Mouse (Mus musculus) hindbrain, embryonic 15.5 days (tissue): ENCODE measurements at regions not wholly inside any gene's neighbourhood (a gene's known extent, or its start where the extent isn't known, plus 50 kb on each side); places are given as distances from the start of the nearest gene placed in this dataset.

Experiments
- ATAC-seq: fragments of 200-750 bp; cut with Nextera tagmentation; 2 replicates; pipeline ENCODE4 v1.8.0; 2017; ENCODE audit warnings: low read depth, moderate number of reproducible peaks, moderate TSS enrichment; ENCODE audit not compliant: low FRiP score
- H3K27ac ChIP-seq: fragments of 300-500 bp; sonication (generic); replicated peaks from 2 replicates; pipeline ENCODE4 v1.5.1; 2015; ENCODE audit warnings: mild to moderate bottlenecking, inconsistent platforms
- H3K27me3 ChIP-seq: fragments of 300-500 bp; sonication (generic); 2 replicates; pipeline ENCODE4 v1.6.1; 2015; ENCODE audit warnings: control low read depth, inconsistent platforms
- H3K36me3 ChIP-seq: fragments of 300-500 bp; sonication (generic); 2 replicates; pipeline ENCODE4 v1.6.1; 2015; ENCODE audit warnings: control low read depth, inconsistent platforms
- H3K4me1 ChIP-seq: fragments of 300-500 bp; sonication (generic); replicated peaks from 2 replicates; pipeline ENCODE4 v1.6.1; 2015; ENCODE audit warnings: control low read depth, inconsistent platforms
- H3K4me2 ChIP-seq: fragments of 300-500 bp; sonication (generic); 2 replicates; pipeline ENCODE4 v1.6.1; 2015; ENCODE audit warnings: moderate library complexity, mild to moderate bottlenecking, inconsistent platforms
- H3K4me3 ChIP-seq: fragments of 300-500 bp; sonication (generic); 2 replicates; pipeline ENCODE4 v1.5.1; 2015; ENCODE audit warnings: mild to moderate bottlenecking, inconsistent platforms
- H3K9ac ChIP-seq: fragments of 300-500 bp; sonication (generic); 2 replicates; pipeline ENCODE4 v1.6.1; 2015; ENCODE audit warnings: inconsistent platforms
- H3K9me3 ChIP-seq: fragments of 300-500 bp; sonication (generic); 2 replicates; pipeline ENCODE4 v1.6.1; 2016; ENCODE audit warnings: control low read depth, inconsistent platforms
- WGBS: fragments of 180-500 bp; shearing (Covaris S2); methylation state at CpG from one replicate; pipeline ENCODE4 v1.1.7; 2015; 5-methylcytosine and 5-hydroxymethylcytosine counted together

DNA sequence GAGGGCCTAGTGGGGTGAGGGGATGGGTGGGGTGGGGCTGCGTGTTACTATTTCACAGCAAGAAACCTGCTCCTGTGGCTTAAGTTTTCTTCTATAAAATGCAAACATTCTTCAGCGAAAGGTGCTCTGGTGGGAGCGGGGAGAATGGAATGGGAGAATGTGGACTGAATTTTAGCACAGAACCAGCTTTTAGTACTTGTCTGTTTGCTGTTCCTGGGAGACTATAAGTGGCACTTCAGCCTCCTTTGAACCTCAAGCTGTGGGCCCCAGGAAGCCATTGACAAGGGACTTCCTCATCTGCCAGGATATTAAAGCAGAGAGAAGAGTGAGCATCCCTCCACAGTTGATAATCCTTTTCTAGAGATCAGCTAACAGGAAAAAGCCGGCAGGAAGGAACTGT is 580.2 kb downstream of the Zfp706 start:
- Histone ChIP-seq H3K9ac (no peak overlapping the region), H3K4me2 (no peak overlapping the region), H3K4me3 (no peak overlapping the region), H3K27me3 (no peaks in the 10 kb centered on the region), H3K27ac (no peak overlapping the region), H3K36me3 (no peaks in the 10 kb centered on the region), H3K4me1 (no peaks in the 10 kb centered on the region), H3K9me3 (no peaks in the 10 kb centered on the region)
- 65% methylated on average over 4 of the region's 4 CpGs for WGBS
- ATAC-seq, result no peak

DNA sequence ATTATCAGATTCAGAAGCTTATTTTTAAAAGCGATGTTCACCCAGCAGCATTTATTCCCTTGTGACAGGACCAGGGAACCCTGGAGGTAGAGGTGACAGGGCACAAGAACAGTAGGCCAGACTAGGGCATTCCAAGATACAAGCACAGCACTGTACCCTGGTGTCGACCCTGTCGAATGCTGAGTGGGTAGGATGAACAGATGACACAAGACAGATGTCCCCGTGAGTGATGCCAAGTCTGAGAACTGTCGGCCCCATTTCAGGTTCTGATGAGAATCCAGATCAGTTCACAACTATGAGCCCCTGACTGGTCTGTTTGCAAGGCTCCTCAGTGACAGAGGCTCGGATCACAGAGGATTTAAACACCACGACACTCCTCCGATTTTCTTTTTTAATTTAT is 581.7 kb downstream of the Zfp706 start:
- Histone ChIP-seq H3K9me3 (no peaks in the 10 kb centered on the region), H3K4me2 (no peak overlapping the region), H3K27ac (no peak overlapping the region), H3K36me3 (no peaks in the 10 kb centered on the region), H3K27me3 (no peaks in the 10 kb centered on the region), H3K9ac (no peak overlapping the region), H3K4me3 (no peak overlapping the region), H3K4me1 (no peaks in the 10 kb centered on the region)
- WGBS, result 79% methylated on average over 8 of the region's 8 CpGs
- no peak for ATAC-seq

DNA sequence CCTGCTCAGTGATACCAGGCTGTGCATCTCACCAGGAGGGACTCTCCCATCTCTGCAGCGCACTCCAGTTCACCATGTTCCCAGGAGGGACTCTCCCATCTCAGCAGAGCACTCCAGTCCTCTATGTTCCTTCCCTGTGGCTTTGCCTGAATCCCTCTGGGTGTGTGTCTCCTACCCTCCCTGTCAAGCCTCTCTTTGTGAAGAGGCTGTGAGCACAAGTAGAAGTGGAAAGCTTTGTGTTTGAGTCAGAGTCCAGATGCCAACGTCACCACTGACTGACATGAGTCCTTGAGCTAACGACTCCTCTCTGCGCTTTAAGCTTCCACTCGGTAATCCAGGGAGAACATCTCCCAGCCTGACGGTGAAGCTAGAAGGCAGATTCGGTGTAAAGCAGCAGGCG is 583.5 kb downstream of the Zfp706 start:
- no peaks in the 10 kb centered on the region for H3K27me3 ChIP-seq
- ATAC-seq, result no peak
- no peak overlapping the region for H3K4me3 ChIP-seq
- 89% methylated on average over 8 of the region's 8 CpGs for WGBS
- H3K4me2 ChIP-seq, result no peak overlapping the region
- H3K4me1 ChIP-seq, result no peaks in the 10 kb centered on the region
- H3K27ac ChIP-seq, result no peak overlapping the region
- H3K9ac ChIP-seq, result no peak overlapping the region
- no peaks in the 10 kb centered on the region for H3K9me3 ChIP-seq
- H3K36me3 ChIP-seq, result no peaks in the 10 kb centered on the region

DNA sequence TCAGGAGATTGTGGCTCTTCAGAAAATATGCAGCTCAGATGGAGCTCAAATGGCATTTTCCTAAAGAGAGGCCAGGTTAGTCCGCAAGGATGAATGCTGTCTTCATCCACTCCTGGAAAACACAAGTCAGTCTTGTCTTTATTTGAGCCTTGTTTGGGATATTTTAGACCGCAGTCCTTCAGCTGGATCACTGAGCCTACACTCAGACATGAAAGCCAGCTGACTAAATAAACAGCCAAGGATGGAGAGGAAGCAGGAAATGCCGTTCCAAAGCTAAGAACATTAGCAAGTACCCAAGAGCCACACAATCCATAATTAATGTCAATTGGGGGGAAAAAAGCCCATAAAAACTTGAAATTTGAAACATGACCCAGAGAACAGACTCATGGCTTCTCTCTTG is 584.8 kb downstream of the Zfp706 start:
- H3K9me3 ChIP-seq, result no peaks in the 10 kb centered on the region
- 92% methylated on average over 3 of the region's 3 CpGs for WGBS
- no peak overlapping the region for H3K4me2 ChIP-seq
- H3K27me3 ChIP-seq, result no peaks in the 10 kb centered on the region
- H3K36me3 ChIP-seq, result no peaks in the 10 kb centered on the region
- H3K4me3 ChIP-seq, result no peak overlapping the region
- no peaks in the 10 kb centered on the region for H3K4me1 ChIP-seq
- H3K27ac ChIP-seq, result no peak overlapping the region
- no peak for ATAC-seq
- no peak overlapping the region for H3K9ac ChIP-seq

DNA sequence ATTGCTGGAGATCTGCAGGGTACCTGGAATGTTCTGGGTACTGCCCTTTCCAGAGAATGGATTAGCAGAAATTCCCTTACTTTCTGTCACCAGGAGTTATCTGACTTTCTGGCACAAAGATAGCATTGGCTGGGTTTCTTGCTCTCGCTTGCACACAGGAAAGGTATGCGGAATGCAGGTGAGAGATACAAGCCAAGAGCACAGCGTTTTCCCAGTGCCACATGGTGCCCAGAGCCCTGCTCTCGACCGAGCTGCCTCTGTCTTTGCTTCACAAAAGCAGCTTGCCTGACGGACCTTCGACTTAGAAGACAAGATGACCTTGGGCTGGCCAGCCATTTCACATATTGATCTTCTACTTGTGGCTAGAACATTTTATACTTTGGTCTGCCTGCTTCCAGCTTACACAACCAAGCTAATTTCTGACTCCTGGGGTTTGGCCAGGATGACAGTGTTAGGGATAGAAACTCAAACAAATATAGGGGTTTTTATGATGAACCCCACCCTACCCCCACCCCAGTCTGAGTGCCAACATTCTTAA is 587.6 kb downstream of the Zfp706 start:
- WGBS, result 86% methylated on average over 7 of the region's 7 CpGs
- Histone ChIP-seq H3K9me3 (no peaks in the 10 kb centered on the region), H3K4me2 (no peak overlapping the region), H3K4me3 (no peak overlapping the region), H3K27ac (no peak overlapping the region), H3K36me3 (no peaks in the 10 kb centered on the region), H3K9ac (no peak overlapping the region), H3K27me3 (no peaks in the 10 kb centered on the region), H3K4me1 (no peaks in the 10 kb centered on the region)
- ATAC-seq, result no peak

DNA sequence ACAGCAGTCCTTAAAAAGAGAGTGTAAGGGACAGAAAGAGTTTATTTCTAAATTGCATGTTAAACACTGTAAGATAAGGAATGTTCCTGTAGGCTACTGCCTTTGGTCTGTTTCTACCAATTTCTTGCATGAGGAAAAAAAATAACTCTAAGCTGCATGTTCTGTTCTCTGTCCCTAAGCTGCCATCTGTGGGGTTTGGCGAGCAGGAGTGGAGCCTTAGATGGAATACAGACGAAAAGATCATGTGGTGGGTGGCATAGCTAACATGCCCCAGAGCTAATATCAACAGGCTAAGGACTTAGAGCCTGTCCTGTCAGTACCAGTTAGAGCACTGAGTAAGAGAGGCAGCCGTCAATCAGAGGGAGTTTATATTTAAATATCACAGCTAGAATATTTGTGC is 590.1 kb downstream of the Zfp706 start:
- no peak overlapping the region for H3K4me3 ChIP-seq
- no peaks in the 10 kb centered on the region for H3K4me1 ChIP-seq
- H3K27ac ChIP-seq, result no peak overlapping the region
- H3K9me3 ChIP-seq, result no peaks in the 10 kb centered on the region
- H3K9ac ChIP-seq, result no peak overlapping the region
- no peak for ATAC-seq
- no peaks in the 10 kb centered on the region for H3K36me3 ChIP-seq
- no peak overlapping the region for H3K4me2 ChIP-seq
- 82% methylated on average over 3 of the region's 3 CpGs for WGBS
- no peaks in the 10 kb centered on the region for H3K27me3 ChIP-seq

DNA sequence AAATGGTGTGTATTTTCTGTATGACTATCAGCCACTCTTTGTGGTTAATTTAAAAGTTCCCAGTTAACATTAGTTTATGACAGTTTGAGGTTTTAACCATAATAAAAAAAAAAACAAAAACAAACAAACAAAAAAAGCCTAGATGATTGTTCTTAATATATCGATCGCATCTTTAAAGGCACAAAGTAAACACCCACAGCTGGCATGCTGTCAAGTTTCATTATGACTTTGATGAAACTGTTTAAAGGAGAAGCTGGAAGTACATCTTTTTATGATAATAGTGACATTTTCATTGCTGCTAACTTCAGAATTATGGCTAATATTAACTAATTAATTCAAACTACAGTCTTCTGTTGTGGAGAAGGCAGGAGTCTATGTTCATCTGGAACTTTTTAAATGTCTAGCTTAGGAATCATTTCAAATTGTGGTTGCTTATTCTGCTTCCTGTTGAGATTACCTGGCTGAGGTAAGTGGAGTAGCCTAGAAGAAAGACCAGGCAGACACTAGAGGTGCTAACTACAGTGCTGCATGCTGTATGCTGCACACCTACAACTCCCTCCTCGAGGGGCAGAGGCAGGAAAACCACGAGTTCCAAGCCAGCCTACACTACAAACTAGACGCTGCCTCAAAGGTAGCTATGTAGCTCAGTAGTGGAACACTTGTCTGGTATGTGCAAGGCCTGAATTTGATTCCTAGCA is 591.9 kb downstream of the Zfp706 start:
- Histone ChIP-seq H3K4me2 (no peak overlapping the region), H3K27ac (no peak overlapping the region), H3K27me3 (no peaks in the 10 kb centered on the region), H3K9ac (no peak overlapping the region), H3K4me3 (no peak overlapping the region), H3K4me1 (no peaks in the 10 kb centered on the region), H3K36me3 (no peaks in the 10 kb centered on the region), H3K9me3 (no peaks in the 10 kb centered on the region)
- ATAC-seq, result no peak
- 85% methylated on average over 5 of the region's 5 CpGs for WGBS

DNA sequence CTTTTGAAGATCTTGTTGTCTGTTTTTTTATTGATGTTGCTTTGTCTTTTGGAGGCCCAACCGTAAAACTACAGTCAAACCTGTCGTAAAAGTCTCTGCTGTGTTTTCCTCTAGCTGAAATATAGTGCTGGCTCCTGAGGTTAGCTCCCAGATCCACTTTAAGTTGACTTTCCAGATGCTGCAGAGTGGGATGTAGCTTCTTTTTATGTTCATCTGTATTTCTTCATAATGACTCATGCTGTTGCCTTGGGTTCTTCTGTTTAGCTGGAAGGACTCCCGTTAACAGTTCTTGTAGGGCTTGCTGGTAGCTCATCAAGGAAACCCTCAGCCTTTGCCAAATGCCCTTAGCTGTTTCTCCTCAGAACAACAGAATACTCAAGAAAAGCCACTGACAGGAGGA is 595.6 kb downstream of the Zfp706 start:
- Histone ChIP-seq H3K27me3 (no peaks in the 10 kb centered on the region), H3K9ac (no peak overlapping the region), H3K4me2 (no peak overlapping the region), H3K27ac (no peak overlapping the region), H3K9me3 (no peaks in the 10 kb centered on the region), H3K4me1 (no peaks in the 10 kb centered on the region), H3K4me3 (no peak overlapping the region), H3K36me3 (no peaks in the 10 kb centered on the region)
- WGBS, result 91% methylated on average over 3 of the region's 3 CpGs
- ATAC-seq, result no peak

DNA sequence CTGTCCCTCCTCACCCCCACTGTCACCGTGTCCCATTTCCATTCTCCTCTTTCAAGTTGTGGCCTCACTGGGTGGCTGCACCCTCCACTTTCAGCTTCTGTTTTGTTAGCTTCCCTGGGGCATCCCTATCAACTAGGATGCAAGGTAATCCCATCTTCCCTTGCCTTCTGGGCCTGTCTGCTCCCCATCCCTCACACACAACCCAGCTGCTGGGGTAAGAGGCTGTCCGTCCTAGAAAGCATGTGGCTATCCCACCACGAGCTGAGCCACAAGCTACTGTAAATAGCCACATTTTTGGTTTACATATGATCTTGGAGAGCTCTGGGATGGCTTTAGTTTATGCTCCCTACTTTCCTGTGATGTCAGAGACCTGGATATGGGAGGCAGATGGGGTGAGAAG is 602.1 kb downstream of the Zfp706 start:
- H3K4me1 ChIP-seq, result no peaks in the 10 kb centered on the region
- no peaks in the 10 kb centered on the region for H3K36me3 ChIP-seq
- ATAC-seq, result no peak
- H3K4me2 ChIP-seq, result no peak overlapping the region
- no peaks in the 10 kb centered on the region for H3K27me3 ChIP-seq
- H3K27ac ChIP-seq, result no peak overlapping the region
- no peaks in the 10 kb centered on the region for H3K9me3 ChIP-seq
- H3K4me3 ChIP-seq, result no peak overlapping the region
- no peak overlapping the region for H3K9ac ChIP-seq
- 80% methylated on average over 3 of the region's 3 CpGs for whole genome bisulfite sequencing

DNA sequence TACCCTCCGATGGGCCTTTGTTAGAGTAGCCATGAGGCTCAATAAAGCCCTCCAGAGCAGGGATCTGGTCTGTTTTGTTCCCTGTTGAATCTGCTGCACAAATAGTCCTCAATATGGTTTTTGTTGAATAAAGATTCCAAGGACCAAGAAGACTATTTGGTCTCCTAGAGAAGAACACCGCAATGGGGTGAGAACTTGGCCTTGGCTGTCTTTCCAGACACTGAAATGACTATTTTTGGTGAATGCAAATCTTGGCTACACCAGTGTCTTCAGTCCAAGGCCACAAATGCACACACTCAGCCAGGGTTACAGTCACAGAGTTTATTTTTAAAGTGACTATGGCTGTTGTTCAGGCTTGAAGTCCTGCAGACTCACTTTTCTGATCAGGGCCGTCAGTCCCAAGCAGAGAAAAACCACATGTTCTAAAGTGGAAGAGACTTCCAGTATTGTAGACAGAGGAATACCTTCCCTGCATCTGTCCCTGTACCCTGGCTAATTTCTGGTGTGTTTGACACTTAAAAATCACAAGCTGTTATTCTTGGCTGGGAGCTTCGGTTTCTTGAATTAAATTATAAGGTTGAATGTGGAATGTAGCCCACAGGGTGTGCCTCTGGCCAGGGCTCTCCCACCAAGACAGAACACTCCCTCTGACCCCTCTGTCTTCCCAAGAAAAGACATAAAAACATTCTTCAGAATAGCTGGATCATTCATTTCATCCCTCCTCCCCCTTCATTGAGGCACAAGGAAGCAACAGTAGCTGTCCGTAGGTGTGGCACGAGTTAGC is 604.0 kb downstream of the Zfp706 start:
- H3K27ac ChIP-seq, result no peak overlapping the region
- 82% methylated on average over 6 of the region's 6 CpGs for WGBS
- H3K9me3 ChIP-seq, result no peaks in the 10 kb centered on the region
- no peak overlapping the region for H3K4me3 ChIP-seq
- H3K36me3 ChIP-seq, result no peaks in the 10 kb centered on the region
- H3K9ac ChIP-seq, result no peak overlapping the region
- no peaks in the 10 kb centered on the region for H3K27me3 ChIP-seq
- ATAC-seq, result no peak
- no peak overlapping the region for H3K4me2 ChIP-seq
- peaks cover 13% of the 10 kb centered on the region for H3K4me1 ChIP-seq

DNA sequence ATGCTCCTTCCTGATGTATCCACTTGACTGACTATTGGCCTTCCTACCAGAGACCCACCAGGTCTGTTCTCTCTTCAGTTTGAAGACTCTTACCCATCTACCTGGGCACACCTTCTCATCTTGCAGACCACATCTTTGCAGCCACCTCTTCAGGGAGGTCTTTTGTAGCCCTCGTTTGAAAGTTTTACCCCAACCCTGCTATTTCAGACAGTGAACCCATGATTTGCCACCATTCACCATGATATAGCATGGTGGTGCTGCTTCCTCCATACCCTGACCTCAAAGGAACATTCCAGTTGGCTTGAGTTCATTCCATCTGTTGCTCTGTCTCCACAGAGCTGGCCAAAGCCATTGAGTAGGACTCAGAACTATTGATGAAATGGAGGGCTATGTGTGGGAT is 605.5 kb downstream of the Zfp706 start:
- H3K27ac ChIP-seq, result no peak overlapping the region
- H3K4me3 ChIP-seq, result no peak overlapping the region
- H3K27me3 ChIP-seq, result no peaks in the 10 kb centered on the region
- H3K36me3 ChIP-seq, result no peaks in the 10 kb centered on the region
- H3K4me1 ChIP-seq, result peaks cover 13% of the 10 kb centered on the region
- no peak overlapping the region for H3K9ac ChIP-seq
- 93% methylated on average over 1 of the region's 1 CpGs for WGBS
- no peak overlapping the region for H3K4me2 ChIP-seq
- no peaks in the 10 kb centered on the region for H3K9me3 ChIP-seq
- ATAC-seq, result no peak

DNA sequence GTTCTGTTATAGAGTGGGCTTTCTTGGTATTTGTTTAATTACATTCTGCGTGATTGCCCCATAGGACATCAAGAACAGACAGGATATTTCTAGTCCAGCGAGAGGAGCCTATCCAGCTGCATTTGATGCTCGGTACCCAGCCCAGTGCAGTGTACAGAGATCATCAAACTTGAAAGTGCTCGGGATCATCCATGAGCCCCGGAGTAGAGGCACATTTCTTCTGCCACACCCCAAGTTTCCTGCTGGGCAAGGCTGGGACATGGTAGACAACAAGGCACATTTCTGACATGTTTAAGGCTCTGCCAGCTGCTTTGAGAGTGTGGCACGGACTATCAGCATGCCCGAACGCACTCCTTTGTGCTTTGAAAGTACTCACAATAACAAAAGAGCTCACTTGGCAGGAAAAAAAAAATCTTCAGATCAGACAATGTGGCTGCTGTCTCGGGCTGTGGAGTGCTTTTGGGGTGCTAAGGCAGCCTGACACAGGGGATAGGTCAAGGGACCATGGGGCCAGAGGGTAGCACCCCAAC is 607.2 kb downstream of the Zfp706 start:
- Histone ChIP-seq H3K4me3 (no peak overlapping the region), H3K9me3 (no peaks in the 10 kb centered on the region), H3K36me3 (no peaks in the 10 kb centered on the region), H3K4me1 (peaks cover 13% of the 10 kb centered on the region), H3K4me2 (no peak overlapping the region), H3K9ac (no peak overlapping the region), H3K27me3 (no peaks in the 10 kb centered on the region), H3K27ac (no peak overlapping the region)
- 37% methylated on average over 9 of the region's 9 CpGs for WGBS
- no peak for ATAC-seq
